Mouse (Mus musculus): Measurements from ENCODE around the gene Nfu1. TPM values are rescaled to one million over a fixed set of nuclear protein-coding genes. Genes with fewer than 3 reads are reported as not detected.

Gene Nfu1
- polyA plus RNA-seq, 1 experiment from 2014 or later, result 83.2 TPM

GRCm38 (mm10) chr6:87070641-87071040 lies 61.6 kb downstream of the Nfu1 start:
- H3K9me3 ChIP-seq (ENCODE audit: control insufficient read depth, low read length), result no peaks in the 10 kb centered on the region
- H3K4me3 ChIP-seq (ENCODE audit: low read depth, low read length), result no peak overlapping the region
- DNase-seq (ENCODE audit: low spot score) (no peak), ATAC-seq (ENCODE audit: insufficient read depth, low FRiP score, low TSS enrichment) (no peak)
- 95% methylated on average over 4 of the region's 4 CpGs for WGBS
- no peaks in the 10 kb centered on the region for H3K27me3 ChIP-seq (ENCODE audit: control insufficient read depth, insufficient read depth, low read length)
- no peak overlapping the region for H3K27ac ChIP-seq (ENCODE audit: low read depth, low read length)
- H3K9ac ChIP-seq (ENCODE audit: low read length), result no peak overlapping the region
- H3K4me2 ChIP-seq (ENCODE audit: low read depth), result no peak overlapping the region
- no peaks in the 10 kb centered on the region for H3K4me1 ChIP-seq (ENCODE audit: control insufficient read depth, insufficient read depth, low read length)
- peaks cover 9% of the 10 kb centered on the region for H3K36me3 ChIP-seq (ENCODE audit: control insufficient read depth, insufficient read depth, low read length)

DNA sequence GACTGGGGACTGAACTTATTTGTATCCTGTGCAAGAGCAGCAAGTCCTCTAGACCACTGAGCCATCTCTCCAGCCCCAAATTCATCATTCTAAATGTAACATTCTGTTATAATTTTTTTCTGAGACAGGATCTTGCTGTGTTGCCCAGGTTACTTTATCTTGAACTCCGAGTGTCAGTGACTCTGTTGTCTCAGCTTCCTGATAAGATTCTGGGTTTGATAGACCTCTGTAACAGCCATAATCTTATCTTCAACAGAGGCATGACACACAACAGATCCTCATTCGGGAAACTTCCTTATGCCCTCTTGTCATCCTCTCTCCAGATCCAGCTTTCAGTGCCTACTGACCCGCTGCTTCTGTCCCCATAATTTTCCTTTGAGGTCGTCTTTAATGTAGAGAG lies 63.7 kb downstream of the Nfu1 start:
- no peak overlapping the region for H3K9ac ChIP-seq (ENCODE audit: low read length)
- 86% methylated on average over 4 of the region's 4 CpGs for WGBS
- DNase-seq (ENCODE audit: low spot score) (no peak), ATAC-seq (ENCODE audit: insufficient read depth, low FRiP score, low TSS enrichment) (no peak)
- H3K27me3 ChIP-seq (ENCODE audit: control insufficient read depth, insufficient read depth, low read length), result no peaks in the 10 kb centered on the region
- H3K36me3 ChIP-seq (ENCODE audit: control insufficient read depth, insufficient read depth, low read length), result peaks cover 12% of the 10 kb centered on the region
- H3K4me1 ChIP-seq (ENCODE audit: control insufficient read depth, insufficient read depth, low read length), result no peaks in the 10 kb centered on the region
- H3K27ac ChIP-seq (ENCODE audit: low read depth, low read length), result no peak overlapping the region
- H3K4me3 ChIP-seq (ENCODE audit: low read depth, low read length), result no peak overlapping the region
- H3K4me2 ChIP-seq (ENCODE audit: low read depth), result no peak overlapping the region
- no peaks in the 10 kb centered on the region for H3K9me3 ChIP-seq (ENCODE audit: control insufficient read depth, low read length)

DNA sequence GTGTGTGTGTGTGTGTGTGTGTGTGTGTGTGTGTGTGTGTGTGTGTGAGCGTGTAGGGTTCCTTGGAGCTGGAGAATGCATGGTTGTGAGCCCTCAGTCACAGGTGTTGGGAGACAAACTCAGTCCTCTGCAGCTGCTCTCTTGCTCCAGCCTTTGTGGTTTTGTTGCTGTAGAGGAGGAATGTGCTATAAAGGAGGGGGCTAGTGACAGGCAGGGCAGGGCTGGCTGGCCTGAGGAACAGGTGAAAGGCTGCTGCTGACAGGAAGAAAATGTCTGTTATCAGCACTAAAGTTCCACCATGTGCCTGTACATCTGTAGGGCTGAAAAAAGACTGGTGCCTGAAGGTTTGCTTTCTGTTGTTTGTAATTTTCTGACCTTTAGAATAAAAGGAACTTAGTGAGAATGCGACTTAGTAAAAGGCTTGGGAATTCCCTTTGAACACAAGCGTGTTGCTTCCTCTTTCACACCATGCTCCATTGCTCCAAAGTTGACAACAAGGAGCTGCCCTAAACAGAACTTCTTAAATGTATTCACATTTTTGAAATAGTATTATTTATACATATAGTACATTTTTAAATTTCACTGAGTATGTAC lies 66.2 kb downstream of the Nfu1 start:
- Histone ChIP-seq H3K27me3 (ENCODE audit: control insufficient read depth, insufficient read depth, low read length) (no peaks in the 10 kb centered on the region), H3K9ac (ENCODE audit: low read length) (no peak overlapping the region), H3K4me2 (ENCODE audit: low read depth) (no peak overlapping the region), H3K4me1 (ENCODE audit: control insufficient read depth, insufficient read depth, low read length) (no peaks in the 10 kb centered on the region), H3K36me3 (ENCODE audit: control insufficient read depth, insufficient read depth, low read length) (peaks cover 8% of the 10 kb centered on the region), H3K4me3 (ENCODE audit: low read depth, low read length) (no peak overlapping the region), H3K27ac (ENCODE audit: low read depth, low read length) (no peak overlapping the region), H3K9me3 (ENCODE audit: control insufficient read depth, low read length) (no peaks in the 10 kb centered on the region)
- no peak for DNase-seq (ENCODE audit: low spot score)
- ATAC-seq (ENCODE audit: insufficient read depth, low FRiP score, low TSS enrichment), result no peak
- 91% methylated on average over 3 of the region's 3 CpGs for WGBS

Other genes with a start within 250 kb of the Nfu1 start
- 6.2 and 6.9 TPM in 2 replicates for gene Anxa4, start 215.7 kb upstream of the Nfu1 start, polyA plus RNA-seq (2014; fragmentation: Nextera tagmentation; extraction: Ambion mirVana)
- 23.8 and 27.1 TPM in 2 replicates for gene Aak1, start 159.7 kb upstream of the Nfu1 start, polyA plus RNA-seq (2014; fragmentation: Nextera tagmentation; extraction: Ambion mirVana)
- gene Gfpt1, start 33.6 kb downstream of the Nfu1 start, polyA plus RNA-seq (2014; fragmentation: Nextera tagmentation; extraction: Ambion mirVana), result 18.0 and 18.1 TPM in 2 replicates
- 0.11 and 0.17 TPM in 2 replicates for gene D6Ertd527e, start 95.5 kb downstream of the Nfu1 start, polyA plus RNA-seq (2014; fragmentation: Nextera tagmentation; extraction: Ambion mirVana)

Data from neural tube, embryonic 11.5 days (tissue).